Comparison of ENCODE assay signal across 23 mouse cellular contexts in genomic region chr11:51625187-51625820, GRCm38 (mm10). TPM values are rescaled to one million over a fixed set of nuclear protein-coding genes. Genes with fewer than 3 reads are reported as not detected.
DNase-seq lines count a peak whose midpoint lies in the region; ATAC-seq and TF ChIP-seq lines count a peak whose summit lies in the region.
"Had no signal": no experiment of that assay in that cellular context is flagged by ENCODE, and none has a peak within 500 bp of the region (broad histone marks: within the 10 kb centered on the region; RNA-seq: fewer than 3 reads in every experiment).

No protein-coding gene starts in this region.

- TF ChIP-seq POLR2A in cortical plate, adult 2 months (IDR thresholded peaks at IDR 0.05; ENCODE audit: extremely low read depth, insufficient read depth, low read length) = no peak

- H3K4me2 ChIP-seq in hindbrain, embryonic 11.5 days (replicated peaks; ENCODE audit: low read depth, low read length) = no peak overlapping the region
- H3K4me2 ChIP-seq: embryonic facial prominence, embryonic 15.5 days; hindbrain, embryonic 15.5 days had no signal

- H3K9ac ChIP-seq in hindbrain, embryonic 11.5 days (ENCODE audit: low read depth, low read length) = 0 out of 2 replicates have a peak overlapping the region, but pooled peaks have one; percentile 4
- H3K9ac ChIP-seq in ES-E14 (ENCODE audit: insufficient read depth, low read depth, low read length, poor library complexity, severe bottlenecking) = no peak overlapping the region
- H3K9ac ChIP-seq: embryonic facial prominence, embryonic 15.5 days; hindbrain, embryonic 15.5 days had no signal

- ATAC-seq in hindbrain, embryonic 11.5 days (ENCODE audit: low FRiP score) = no peak
- ATAC-seq in megakaryocyte-erythroid progenitor cell, adult 5-6 weeks (replicated peaks; ENCODE audit: low FRiP score, low TSS enrichment, poor library complexity, severe bottlenecking) = peak; percentile 72
- ATAC-seq in activated CD4-positive, CD25-positive, alpha-beta regulatory T cell, adult 4 months = no peak
- ATAC-seq: forebrain, embryonic 14.5 days; Patski had no signal

- no peaks in the 10 kb centered on the region for H3K4me1 ChIP-seq in hindbrain, embryonic 11.5 days (replicated peaks; ENCODE audit: control insufficient read depth, insufficient read depth, low read length)
- peaks cover 13% of the 10 kb centered on the region for H3K4me1 ChIP-seq in hindbrain, embryonic 10.5 days (replicated peaks)
- peaks cover 0 to 17% of the 10 kb centered on the region in 2 experiments; a peak in 2 of 4 replicates for H3K4me1 ChIP-seq in ES-E14 (ENCODE audit: control insufficient read depth in 2 of 2, insufficient read depth in 2 of 2, low read length in 2 of 2, poor library complexity in 1 of 2)
- peaks cover 18% of the 10 kb centered on the region for H3K4me1 ChIP-seq in cortical plate, adult 2 months (ENCODE audit: control insufficient read depth, insufficient read depth, low read length)

- H3K4me3 ChIP-seq in hindbrain, embryonic 11.5 days (ENCODE audit: low read depth, low read length) = no peak overlapping the region
- H3K4me3 ChIP-seq in hindbrain, embryonic 10.5 days = no peak overlapping the region
- no peak overlapping the region for H3K4me3 ChIP-seq in ES-E14 (ENCODE audit: insufficient read depth in 1 of 2, low read depth in 1 of 2, low read length in 2 of 2, poor library complexity in 1 of 2, severe bottlenecking in 1 of 2)
- no peak overlapping the region for H3K4me3 ChIP-seq in cortical plate, adult 2 months (ENCODE audit: insufficient read depth, low read length)
- H3K4me3 ChIP-seq: embryonic facial prominence, embryonic 15.5 days; hindbrain, embryonic 15.5 days had no signal

- no peak overlapping the region for H3K27ac ChIP-seq in hindbrain, embryonic 11.5 days (ENCODE audit: low read depth, low read length)
- no peak overlapping the region for H3K27ac ChIP-seq in hindbrain, embryonic 10.5 days
- peak overlapping the region; percentile 76 for H3K27ac ChIP-seq in ES-E14 (ENCODE audit: insufficient read depth, low read depth, low read length, poor library complexity, severe bottlenecking)
- peak overlapping the region; percentile 55 for H3K27ac ChIP-seq in cortical plate, adult 2 months (ENCODE audit: insufficient read depth, low read length)
- H3K27ac ChIP-seq: embryonic facial prominence, embryonic 15.5 days; hindbrain, embryonic 15.5 days had no signal

- no peak for DNase-seq in hindbrain, embryonic 11.5 days (ENCODE audit: low spot score)
- DNase-seq in hindbrain, embryonic 10.5 days (ENCODE audit: low spot score) = no peak
- no peak for DNase-seq in ES-E14 (ENCODE audit: low read depth, low spot score)
- DNase-seq in kidney, adult 8-10 months = no peak
- DNase-seq: adrenal gland, postnatal 25 days; B cell, adult 2 months; cerebellum, postnatal 14 days; heart, adult 11 months; heart, postnatal 10 days; kidney, adult 18-20 months; kidney, postnatal 25 days; left cerebral cortex, postnatal 4 days; lung, adult 18-20 months; lung, postnatal 36 days; midbrain, embryonic 14.5 days; thymus, postnatal 14 days had no signal

- no peak for TF ChIP-seq CTCF in cortical plate, adult 2 months (IDR thresholded peaks at IDR 0.05; ENCODE audit: extremely low read depth, insufficient read depth, low read length)

- WGBS in hindbrain, embryonic 11.5 days = 79% methylated on average over 5 of the region's 5 CpGs
- 84% methylated on average over 5 of the region's 5 CpGs for WGBS in hindbrain, embryonic 10.5 days

- H3K9me3 ChIP-seq in hindbrain, embryonic 11.5 days (ENCODE audit: control insufficient read depth, low read length) = no peaks in the 10 kb centered on the region
- H3K9me3 ChIP-seq in hindbrain, embryonic 10.5 days = no peaks in the 10 kb centered on the region
- no peaks in the 10 kb centered on the region for H3K9me3 ChIP-seq in ES-E14 (ENCODE audit: control insufficient read depth, insufficient read depth, low read depth, low read length)
- H3K9me3 ChIP-seq: embryonic facial prominence, embryonic 15.5 days; hindbrain, embryonic 15.5 days had no signal

- no peaks in the 10 kb centered on the region for H3K27me3 ChIP-seq in hindbrain, embryonic 11.5 days (ENCODE audit: control insufficient read depth, insufficient read depth, low read length)
- H3K27me3 ChIP-seq in hindbrain, embryonic 10.5 days (ENCODE audit: insufficient read depth, poor library complexity, severe bottlenecking) = no peaks in the 10 kb centered on the region
- H3K27me3 ChIP-seq: embryonic facial prominence, embryonic 15.5 days; hindbrain, embryonic 15.5 days; Patski had no signal

- H3K36me3 ChIP-seq in hindbrain, embryonic 11.5 days (ENCODE audit: control insufficient read depth, insufficient read depth, low read length) = peaks cover 18% of the 10 kb centered on the region
- H3K36me3 ChIP-seq in hindbrain, embryonic 10.5 days = peaks cover 92% of the 10 kb centered on the region
- H3K36me3 ChIP-seq in ES-E14 (ENCODE audit: control insufficient read depth, insufficient read depth, low read length, poor library complexity, severe bottlenecking) = peaks cover 78% of the 10 kb centered on the region

- in situ Hi-C loops in ES-E14 (cut with MboI; ENCODE audit: low sequenced_read_pairs in 2 of 2, unreplicated experiment in 2 of 2) = no loop called here

TF ChIP-seq in ES-E14, 5 proteins besides CTCF, POLR2A, EP300 and RAD21:
- TF ChIP-seq CHD2 (IDR thresholded peaks at IDR 0.05; ENCODE audit: low read depth, low read length) (no peak), ZC3H11A (IDR thresholded peaks at IDR 0.05; ENCODE audit: borderline replicate concordance, low read depth, low read length) (no peak), MAFK (IDR thresholded peaks at IDR 0.05; ENCODE audit: insufficient read depth, low read depth, low read length) (peak; percentile 79)

RNA-seq across cellular contexts. Expression of gene Nhp2, which starts 5.8 kb away (rescaled TPM):
- 154 and 156 TPM in 2 replicates for polyA plus RNA-seq in hindbrain, embryonic 11.5 days (2014; fragmentation: Nextera tagmentation; extraction: Ambion mirVana)
- 209 and 250 TPM in 2 replicates for polyA plus RNA-seq in hindbrain, embryonic 10.5 days (2016; fragmentation: Nextera tagmentation; extraction: Ambion mirVana)
- 452 and 461 TPM in 2 replicates for total RNA-seq in ES-E14 (2012; rRNA removed)
- polyA plus RNA-seq in cortical plate, adult 2 months (2012; rRNA removed) = 73.0 and 78.5 TPM in 2 replicates
- total RNA-seq in megakaryocyte-erythroid progenitor cell, adult 5-6 weeks (2014; fragmentation: Nextera tagmentation) = 285 and 292 TPM in 2 replicates
- 141 and 176 TPM in 2 replicates for total RNA-seq in megakaryocyte-erythroid progenitor cell, adult 5-6 weeks (2017)
- polyA plus RNA-seq in activated CD4-positive, CD25-positive, alpha-beta regulatory T cell, adult 4 months (2017; shearing (Covaris generic)) = 100 to 1,000 TPM; 128 to 145 TPM

RNA-seq across cellular contexts. Expression of gene Rmnd5b, which starts 10.4 kb away (rescaled TPM):
- 42.5 and 43.7 TPM in 2 replicates for polyA plus RNA-seq in hindbrain, embryonic 11.5 days (2014; fragmentation: Nextera tagmentation; extraction: Ambion mirVana)
- polyA plus RNA-seq in hindbrain, embryonic 10.5 days (2016; fragmentation: Nextera tagmentation; extraction: Ambion mirVana) = 38.9 and 45.6 TPM in 2 replicates
- 41.1 and 96.5 TPM in 2 replicates for total RNA-seq in ES-E14 (2012; rRNA removed)
- 80.3 and 81.2 TPM in 2 replicates for polyA plus RNA-seq in cortical plate, adult 2 months (2012; rRNA removed)
- total RNA-seq in megakaryocyte-erythroid progenitor cell, adult 5-6 weeks (2014; fragmentation: Nextera tagmentation) = 37.0 TPM in 2 replicates
- total RNA-seq in megakaryocyte-erythroid progenitor cell, adult 5-6 weeks (2017) = 9.5 and 17.6 TPM in 2 replicates
- 10 to 100 TPM; 33.3 to 38.6 TPM for polyA plus RNA-seq in activated CD4-positive, CD25-positive, alpha-beta regulatory T cell, adult 4 months (2017; shearing (Covaris generic))

RNA-seq across cellular contexts. Expression of gene Hnrnpab, which starts 18.7 kb away (rescaled TPM):
- 777 and 822 TPM in 2 replicates for polyA plus RNA-seq in hindbrain, embryonic 11.5 days (2014; fragmentation: Nextera tagmentation; extraction: Ambion mirVana)
- 607 and 630 TPM in 2 replicates for polyA plus RNA-seq in hindbrain, embryonic 10.5 days (2016; fragmentation: Nextera tagmentation; extraction: Ambion mirVana)
- total RNA-seq in ES-E14 (2012; rRNA removed) = 334 and 505 TPM in 2 replicates
- polyA plus RNA-seq in cortical plate, adult 2 months (2012; rRNA removed) = 98.4 and 100 TPM in 2 replicates
- total RNA-seq in megakaryocyte-erythroid progenitor cell, adult 5-6 weeks (2014; fragmentation: Nextera tagmentation) = 644 and 702 TPM in 2 replicates
- 1,394 and 1,753 TPM in 2 replicates for total RNA-seq in megakaryocyte-erythroid progenitor cell, adult 5-6 weeks (2017)
- 10 to 100 TPM; 39.0 to 43.1 TPM for polyA plus RNA-seq in activated CD4-positive, CD25-positive, alpha-beta regulatory T cell, adult 4 months (2017; shearing (Covaris generic))

RNA-seq across cellular contexts. Expression of gene N4bp3, which starts 25.3 kb away (rescaled TPM):
- polyA plus RNA-seq in hindbrain, embryonic 11.5 days (2014; fragmentation: Nextera tagmentation; extraction: Ambion mirVana) = 6.6 and 6.9 TPM in 2 replicates
- polyA plus RNA-seq in hindbrain, embryonic 10.5 days (2016; fragmentation: Nextera tagmentation; extraction: Ambion mirVana) = 18.3 and 19.5 TPM in 2 replicates
- 23.7 and 43.8 TPM in 2 replicates for total RNA-seq in ES-E14 (2012; rRNA removed)
- 9.1 and 10.2 TPM in 2 replicates for polyA plus RNA-seq in cortical plate, adult 2 months (2012; rRNA removed)
- total RNA-seq in megakaryocyte-erythroid progenitor cell, adult 5-6 weeks (2014; fragmentation: Nextera tagmentation) = not detected in 2 replicates
- 0.89 and 1.1 TPM in 2 replicates for total RNA-seq in megakaryocyte-erythroid progenitor cell, adult 5-6 weeks (2017)
- 1 to 10 TPM; 1.7 to 2.1 TPM for polyA plus RNA-seq in activated CD4-positive, CD25-positive, alpha-beta regulatory T cell, adult 4 months (2017; shearing (Covaris generic))

RNA-seq across cellular contexts. Expression of gene D930048N14Rik, which starts 25.4 kb away (rescaled TPM):
- polyA plus RNA-seq in hindbrain, embryonic 11.5 days (2014; fragmentation: Nextera tagmentation; extraction: Ambion mirVana) = 0.73 and 1.2 TPM in 2 replicates
- polyA plus RNA-seq in hindbrain, embryonic 10.5 days (2016; fragmentation: Nextera tagmentation; extraction: Ambion mirVana) = 0.82 and 1.3 TPM in 2 replicates
- 4.1 and 12.2 TPM in 2 replicates for total RNA-seq in ES-E14 (2012; rRNA removed)
- polyA plus RNA-seq in cortical plate, adult 2 months (2012; rRNA removed) = 5.3 and 6.0 TPM in 2 replicates
- total RNA-seq in megakaryocyte-erythroid progenitor cell, adult 5-6 weeks (2014; fragmentation: Nextera tagmentation) = not detected in 2 replicates
- total RNA-seq in megakaryocyte-erythroid progenitor cell, adult 5-6 weeks (2017) = not detected in 2 replicates
- 1 to 10 TPM in 1 of 2 experiments, under 1 TPM in 1; 0.60 to 1.1 TPM for polyA plus RNA-seq in activated CD4-positive, CD25-positive, alpha-beta regulatory T cell, adult 4 months (2017; shearing (Covaris generic))

Comparison
In these comparisons a context has a peak if more than half of its experiments do, and no peak if none do; other contexts are left out.
1. H3K27ac ChIP-seq: peak in ES-E14 (single experiment) and cortical plate, adult 2 months (single experiment); none in hindbrain, embryonic 11.5 days (single experiment) and hindbrain, embryonic 10.5 days (single experiment).